Mouse (Mus musculus) T-cell, adult 66 days (primary cell): ENCODE measurements around the gene Gm3727. TPM values are rescaled to one million over a fixed set of nuclear protein-coding genes. Genes with fewer than 3 reads are reported as not detected.

ENCODE experiments used
- total RNA-seq, 2 experiments: library from RNA; stranded (reverse); gene quantifications; 3 replicates in 1 of 2; 4 replicates in 1 of 2; pipeline ENCODE4 v1.2.4; 2023

The Gm3727 gene
- not detected for total RNA-seq

DNA sequence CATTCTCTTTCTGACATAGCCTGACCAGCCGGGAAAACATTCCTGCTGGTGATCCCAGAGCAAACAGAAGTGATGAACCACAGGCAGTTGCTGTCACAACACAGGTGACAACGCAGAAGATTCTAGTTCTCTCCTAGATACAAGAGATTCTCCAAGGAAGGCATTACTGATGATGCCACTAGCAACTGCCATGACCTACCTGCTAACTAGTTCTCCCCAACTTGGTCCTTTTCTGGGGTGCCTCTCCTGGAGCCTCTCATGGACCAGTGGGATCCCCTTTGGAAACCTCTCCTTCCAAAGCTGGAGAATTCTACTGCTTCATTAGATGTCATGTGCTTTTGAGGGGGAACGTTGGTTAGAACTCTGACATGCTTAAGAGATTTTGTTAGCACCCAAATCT is at the start of gene Gm3727:
Gm3727 (minus strand) TSS at position 101 of the 400 bp plus-strand sequence.

Other genes starting within 250 kb of the Gm3727 start
- gene Gm10406, start 237.3 kb downstream of the Gm3727 start, total RNA-seq = under 1 TPM in 1 of 2 experiments, not detected in 1; 0.44 TPM
- gene Gm3685, start 219.7 kb downstream of the Gm3727 start, total RNA-seq = not detected
- gene Gm3696, start 164.1 kb downstream of the Gm3727 start, total RNA-seq = not detected
- gene Gm6676, start 139.3 kb downstream of the Gm3727 start, total RNA-seq = not detected
- gene Gm3512, start 90.2 kb downstream of the Gm3727 start, total RNA-seq = 1 to 10 TPM in 1 of 2 experiments, under 1 TPM in 1; 0.29 to 1.1 TPM
- not detected for gene Gm16434, start 70.2 kb downstream of the Gm3727 start, total RNA-seq
- 1 to 10 TPM; 1.0 to 1.6 TPM for gene Gm3739, start 50.3 kb upstream of the Gm3727 start, total RNA-seq
- not detected for gene Gm5797, start 67.7 kb upstream of the Gm3727 start, total RNA-seq
- not detected for gene Gm8374, start 100.4 kb upstream of the Gm3727 start, total RNA-seq
- gene Gm3755, start 186.2 kb upstream of the Gm3727 start, total RNA-seq = not detected
- gene Gm3752, start 219.0 kb upstream of the Gm3727 start, total RNA-seq = under 1 TPM in 1 of 2 experiments, not detected in 1; 0.33 TPM